Mouse (Mus musculus): Measurements from ENCODE around the gene Dennd1a. TPM values are rescaled to one million over a fixed set of nuclear protein-coding genes. Genes with fewer than 3 reads are reported as not detected.

Dennd1a gene
- polyA plus RNA-seq (2015; fragmentation: Nextera tagmentation; extraction: Ambion mirVana), result 18.1 and 19.2 TPM in 2 replicates

GRCm38 (mm10) chr2:38286733-38287551, at the start of gene Dennd1a:
Gene Dennd1a (minus strand): TSS chr2:38287390.
- Histone ChIP-seq H3K4me1 (peaks cover 16% of the 10 kb centered on the region), H3K9ac (replicated peaks) (peak within 1 kb of the TSS; percentile 81), H3K27me3 (no peaks in the 10 kb centered on the region), H3K27ac (replicated peaks) (peak within 1 kb of the TSS; percentile 88), H3K4me2 (replicated peaks) (peak within 1 kb of the TSS; percentile 59), H3K36me3 (no peaks in the 10 kb centered on the region), H3K4me3 (peak within 1 kb of the TSS; percentile 89), H3K9me3 (no peaks in the 10 kb centered on the region)
- under 1% methylated on average over 78 of the region's 81 CpGs for WGBS
- ATAC-seq (replicated peaks), result peak; percentile 96

GRCm38 (mm10) chr2:38336606-38337005, 49.4 kb upstream of the Dennd1a start:
- Histone ChIP-seq H3K36me3 (no peaks in the 10 kb centered on the region), H3K4me3 (peak overlapping the region; percentile 6; the same call in 1 of the 2 replicates), H3K27me3 (peaks cover 24% of the 10 kb centered on the region), H3K4me1 (peaks cover 22% of the 10 kb centered on the region), H3K9ac (replicated peaks) (no peak overlapping the region), H3K27ac (replicated peaks) (no peak overlapping the region), H3K4me2 (replicated peaks) (peak overlapping the region; percentile 28), H3K9me3 (no peaks in the 10 kb centered on the region)
- WGBS, result 6% methylated on average over 17 of the region's 17 CpGs
- ATAC-seq (replicated peaks), result no peak

GRCm38 (mm10) chr2:38333586-38334119, 46.5 kb upstream of the Dennd1a start:
- H3K9ac ChIP-seq (replicated peaks), result no peak overlapping the region
- no peaks in the 10 kb centered on the region for H3K36me3 ChIP-seq
- ATAC-seq (replicated peaks), result peak; percentile 20; the same call in 1 of the 2 replicates
- H3K9me3 ChIP-seq, result no peaks in the 10 kb centered on the region
- H3K4me1 ChIP-seq, result peaks cover 16% of the 10 kb centered on the region
- H3K27ac ChIP-seq (replicated peaks), result no peak overlapping the region; the same call in 1 of the 2 replicates
- H3K4me3 ChIP-seq, result no peak overlapping the region
- WGBS, result 30% methylated on average over 7 of the region's 7 CpGs
- no peak overlapping the region for H3K4me2 ChIP-seq (replicated peaks)
- H3K27me3 ChIP-seq, result peaks cover 24% of the 10 kb centered on the region

GRCm38 (mm10) chr2:38326671-38327070, 39.5 kb upstream of the Dennd1a start:
- Histone ChIP-seq H3K27ac (replicated peaks) (no peak overlapping the region), H3K9me3 (no peaks in the 10 kb centered on the region), H3K36me3 (no peaks in the 10 kb centered on the region), H3K9ac (replicated peaks) (no peak overlapping the region), H3K4me2 (replicated peaks) (no peak overlapping the region), H3K4me3 (no peak overlapping the region), H3K4me1 (no peaks in the 10 kb centered on the region), H3K27me3 (no peaks in the 10 kb centered on the region)
- WGBS, result 48% methylated on average over 1 of the region's 1 CpGs
- ATAC-seq (replicated peaks), result no peak

GRCm38 (mm10) chr2:38323380-38323779, 36.2 kb upstream of the Dennd1a start:
- no peaks in the 10 kb centered on the region for H3K4me1 ChIP-seq
- no peak overlapping the region for H3K27ac ChIP-seq (replicated peaks)
- H3K9ac ChIP-seq (replicated peaks), result no peak overlapping the region
- ATAC-seq (replicated peaks), result no peak
- no peak overlapping the region for H3K4me3 ChIP-seq
- H3K9me3 ChIP-seq, result no peaks in the 10 kb centered on the region
- 64% methylated on average over 8 of the region's 8 CpGs for WGBS
- H3K27me3 ChIP-seq, result no peaks in the 10 kb centered on the region
- no peak overlapping the region for H3K4me2 ChIP-seq (replicated peaks)
- no peaks in the 10 kb centered on the region for H3K36me3 ChIP-seq

- Histone ChIP-seq H3K4me1 (no peaks in the 10 kb centered on the region), H3K27ac (replicated peaks) (no peak overlapping the region), H3K4me3 (no peak overlapping the region), H3K36me3 (no peaks in the 10 kb centered on the region), H3K9me3 (no peaks in the 10 kb centered on the region), H3K4me2 (replicated peaks) (no peak overlapping the region), H3K9ac (replicated peaks) (no peak overlapping the region), H3K27me3 (no peaks in the 10 kb centered on the region)
- WGBS, result 65% methylated on average over 4 of the region's 4 CpGs
- ATAC-seq (replicated peaks), result no peak
Measured at GRCm38 (mm10) chr2:38320911-38321310, 33.7 kb upstream of the Dennd1a start.

- Histone ChIP-seq H3K4me3 (no peak overlapping the region), H3K4me2 (replicated peaks) (no peak overlapping the region), H3K9ac (replicated peaks) (no peak overlapping the region), H3K9me3 (no peaks in the 10 kb centered on the region), H3K27me3 (no peaks in the 10 kb centered on the region), H3K36me3 (no peaks in the 10 kb centered on the region), H3K4me1 (no peaks in the 10 kb centered on the region), H3K27ac (replicated peaks) (no peak overlapping the region)
- no peak for ATAC-seq (replicated peaks)
- WGBS, result 91% methylated on average over 11 of the region's 11 CpGs
Measured at GRCm38 (mm10) chr2:38319086-38319485, 31.9 kb upstream of the Dennd1a start.

GRCm38 (mm10) chr2:38313399-38313798, 26.2 kb upstream of the Dennd1a start:
- Histone ChIP-seq H3K9me3 (no peaks in the 10 kb centered on the region), H3K36me3 (no peaks in the 10 kb centered on the region), H3K27ac (replicated peaks) (no peak overlapping the region), H3K9ac (replicated peaks) (no peak overlapping the region), H3K27me3 (no peaks in the 10 kb centered on the region), H3K4me3 (no peak overlapping the region), H3K4me2 (replicated peaks) (no peak overlapping the region), H3K4me1 (no peaks in the 10 kb centered on the region)
- WGBS, result 53% methylated on average over 3 of the region's 3 CpGs
- no peak for ATAC-seq (replicated peaks)

- Histone ChIP-seq H3K9me3 (no peaks in the 10 kb centered on the region), H3K27me3 (no peaks in the 10 kb centered on the region), H3K4me2 (replicated peaks) (no peak overlapping the region), H3K4me3 (no peak overlapping the region), H3K27ac (replicated peaks) (no peak overlapping the region), H3K4me1 (no peaks in the 10 kb centered on the region), H3K9ac (replicated peaks) (no peak overlapping the region), H3K36me3 (no peaks in the 10 kb centered on the region)
- no peak for ATAC-seq (replicated peaks)
- WGBS, result 37% methylated on average over 3 of the region's 3 CpGs
Measured at GRCm38 (mm10) chr2:38312921-38313320, 25.7 kb upstream of the Dennd1a start.

GRCm38 (mm10) chr2:38305152-38305551, 18.0 kb upstream of the Dennd1a start:
- no peaks in the 10 kb centered on the region for H3K27me3 ChIP-seq
- no peaks in the 10 kb centered on the region for H3K9me3 ChIP-seq
- H3K4me3 ChIP-seq, result no peak overlapping the region
- no peak overlapping the region for H3K9ac ChIP-seq (replicated peaks)
- H3K4me1 ChIP-seq, result 0 out of 2 replicates have a peak, but pooled peaks cover 2% of the 10 kb centered on the region
- no peaks in the 10 kb centered on the region for H3K36me3 ChIP-seq
- WGBS, result 98% methylated on average over 1 of the region's 1 CpGs
- no peak overlapping the region for H3K4me2 ChIP-seq (replicated peaks)
- no peak overlapping the region for H3K27ac ChIP-seq (replicated peaks)
- ATAC-seq (replicated peaks), result no peak

GRCm38 (mm10) chr2:38300941-38301340, 13.8 kb upstream of the Dennd1a start:
- no peak overlapping the region for H3K9ac ChIP-seq (replicated peaks)
- ATAC-seq (replicated peaks), result no peak

GRCm38 (mm10) chr2:38295939-38296338, 8.7 kb upstream of the Dennd1a start:
- WGBS, result 90% methylated on average over 4 of the region's 4 CpGs
- Histone ChIP-seq H3K4me3 (no peak overlapping the region), H3K9me3 (no peaks in the 10 kb centered on the region), H3K27me3 (no peaks in the 10 kb centered on the region), H3K27ac (replicated peaks) (no peak overlapping the region), H3K4me1 (0 out of 2 replicates have a peak, but pooled peaks cover 3% of the 10 kb centered on the region), H3K4me2 (replicated peaks) (no peak overlapping the region), H3K36me3 (no peaks in the 10 kb centered on the region), H3K9ac (replicated peaks) (no peak overlapping the region)
- ATAC-seq (replicated peaks), result no peak

More at GRCm38 (mm10) chr2:38300941-38301340, 13.8 kb upstream of the Dennd1a start:
- 0 out of 2 replicates have a peak, but pooled peaks cover 5% of the 10 kb centered on the region for H3K4me1 ChIP-seq
- H3K9me3 ChIP-seq, result no peaks in the 10 kb centered on the region
- H3K4me2 ChIP-seq (replicated peaks), result no peak overlapping the region
- H3K27ac ChIP-seq (replicated peaks), result no peak overlapping the region
- no peaks in the 10 kb centered on the region for H3K27me3 ChIP-seq
- H3K4me3 ChIP-seq, result no peak overlapping the region
- WGBS, result 89% methylated on average over 2 of the region's 2 CpGs
- H3K36me3 ChIP-seq, result no peaks in the 10 kb centered on the region

All from forebrain, embryonic 15.5 days (tissue).